Comparison of ENCODE assay signal across 8 mouse cellular contexts in the genomic region with DNA sequence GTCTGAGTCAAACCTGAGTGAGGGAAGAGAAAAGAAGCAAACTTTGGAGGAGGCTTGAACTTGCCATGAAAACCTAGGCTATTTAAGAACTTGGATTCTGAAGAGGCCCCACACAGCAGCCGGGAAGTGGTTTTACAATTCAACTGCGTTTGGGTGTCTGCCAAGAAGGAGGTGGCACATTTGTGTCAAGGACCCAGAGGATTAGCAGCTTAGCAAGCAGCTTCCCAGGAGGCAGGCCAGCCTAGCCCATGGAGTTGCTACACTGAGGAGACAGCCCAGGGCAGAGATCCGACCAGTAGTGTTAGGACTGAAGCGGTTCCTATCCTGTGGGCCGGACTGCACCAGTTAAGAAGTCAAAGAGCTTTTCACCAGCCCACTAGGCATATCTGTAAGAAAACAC.
A peak's percentile ranks its signal among the peaks of the same experiment; 100 is the strongest.
DNase-seq lines count a peak whose midpoint lies in the region; ATAC-seq and TF ChIP-seq lines count a peak whose summit lies in the region.

No protein-coding gene starts in this region.

- no peak for DNase-seq in hindbrain, embryonic 14.5 days (ENCODE audit: low spot score)
- DNase-seq in adipocyte (ENCODE audit: low spot score): peak; percentile 70
- peak; percentile 88 for DNase-seq in forebrain, embryonic 14.5 days (ENCODE audit: low spot score)
- peak; percentile 31 for DNase-seq in kidney, postnatal 0 days (ENCODE audit: low spot score)
- DNase-seq in cerebellum, adult 18-20 months: no peak
- no peak for DNase-seq in cerebellum, adult 2 months

- H3K4me3 ChIP-seq in hindbrain, embryonic 14.5 days (replicated peaks; ENCODE audit: low read length): no peak overlapping the region
- H3K4me3 ChIP-seq in hindbrain, embryonic 13.5 days: no peak overlapping the region
- no peak overlapping the region for H3K4me3 ChIP-seq in forebrain, embryonic 14.5 days (ENCODE audit: low read depth, low read length)
- no peak overlapping the region for H3K4me3 ChIP-seq in kidney, postnatal 0 days (replicated peaks; ENCODE audit: low read depth, low read length)
- no peak overlapping the region for H3K4me3 ChIP-seq in midbrain, embryonic 15.5 days
- no peak overlapping the region for H3K4me3 ChIP-seq in cerebellum, adult 2 months (replicated peaks; ENCODE audit: insufficient read depth, low read depth, low read length)

- TF ChIP-seq POLR2A in cerebellum, adult 2 months (IDR thresholded peaks at IDR 0.05; ENCODE audit: borderline replicate concordance, insufficient read depth, low read length): no peak

- H3K9ac ChIP-seq in hindbrain, embryonic 14.5 days: no peak overlapping the region
- H3K9ac ChIP-seq in hindbrain, embryonic 13.5 days: no peak overlapping the region
- no peak overlapping the region for H3K9ac ChIP-seq in forebrain, embryonic 14.5 days (ENCODE audit: low read length)
- H3K9ac ChIP-seq in kidney, postnatal 0 days (ENCODE audit: low read depth, low read length): no peak overlapping the region
- H3K9ac ChIP-seq in midbrain, embryonic 15.5 days: no peak overlapping the region

- TF ChIP-seq CTCF in kidney, postnatal 0 days (IDR thresholded peaks at IDR 0.05; ENCODE audit: low read depth): no peak
- no peak for TF ChIP-seq CTCF in cerebellum, adult 2 months (IDR thresholded peaks at IDR 0.05; ENCODE audit: borderline replicate concordance, insufficient read depth, low read depth, low read length)

- WGBS in hindbrain, embryonic 14.5 days: 64% methylated on average over 5 of the region's 5 CpGs
- 69% methylated on average over 5 of the region's 5 CpGs for WGBS in hindbrain, embryonic 13.5 days
- 27% methylated on average over 5 of the region's 5 CpGs for WGBS in forebrain, embryonic 14.5 days
- 55% methylated on average over 5 of the region's 5 CpGs for WGBS in kidney, postnatal 0 days
- WGBS in midbrain, embryonic 15.5 days: 55% methylated on average over 5 of the region's 5 CpGs
- 33% methylated on average over 5 of the region's 5 CpGs for WGBS in cerebellum, adult 2 months

- no peaks in the 10 kb centered on the region for H3K4me1 ChIP-seq in hindbrain, embryonic 14.5 days (replicated peaks; ENCODE audit: control insufficient read depth, insufficient read depth, low read length)
- H3K4me1 ChIP-seq in hindbrain, embryonic 13.5 days (replicated peaks): peaks cover 9% of the 10 kb centered on the region; the same call in 1 of the 2 replicates
- H3K4me1 ChIP-seq in forebrain, embryonic 14.5 days (ENCODE audit: control insufficient read depth, insufficient read depth, low read length): peaks cover 3% of the 10 kb centered on the region; the same call in 1 of the 2 replicates
- H3K4me1 ChIP-seq in kidney, postnatal 0 days (replicated peaks; ENCODE audit: insufficient read depth, low read length): peaks cover 6% of the 10 kb centered on the region; the same call in 1 of the 2 replicates
- peaks cover 6% of the 10 kb centered on the region for H3K4me1 ChIP-seq in midbrain, embryonic 15.5 days
- no peaks in the 10 kb centered on the region for H3K4me1 ChIP-seq in cerebellum, adult 2 months (ENCODE audit: control insufficient read depth, insufficient read depth, low read length)

- no peak overlapping the region for H3K4me2 ChIP-seq in hindbrain, embryonic 14.5 days (replicated peaks)
- no peak overlapping the region for H3K4me2 ChIP-seq in hindbrain, embryonic 13.5 days
- H3K4me2 ChIP-seq in forebrain, embryonic 14.5 days (ENCODE audit: low read length): no peak overlapping the region
- no peak overlapping the region for H3K4me2 ChIP-seq in kidney, postnatal 0 days (ENCODE audit: low read length)
- H3K4me2 ChIP-seq in midbrain, embryonic 15.5 days: no peak overlapping the region

- H3K9me3 ChIP-seq in hindbrain, embryonic 14.5 days (ENCODE audit: control insufficient read depth, low read length): no peaks in the 10 kb centered on the region
- no peaks in the 10 kb centered on the region for H3K9me3 ChIP-seq in hindbrain, embryonic 13.5 days
- H3K9me3 ChIP-seq in forebrain, embryonic 14.5 days (replicated peaks; ENCODE audit: control insufficient read depth, low read length): no peaks in the 10 kb centered on the region
- H3K9me3 ChIP-seq in kidney, postnatal 0 days (replicated peaks; ENCODE audit: low read length): no peaks in the 10 kb centered on the region
- no peaks in the 10 kb centered on the region for H3K9me3 ChIP-seq in midbrain, embryonic 15.5 days

- no peaks in the 10 kb centered on the region for H3K27me3 ChIP-seq in hindbrain, embryonic 14.5 days (ENCODE audit: control insufficient read depth, insufficient read depth, low read length)
- no peaks in the 10 kb centered on the region for H3K27me3 ChIP-seq in hindbrain, embryonic 13.5 days
- no peaks in the 10 kb centered on the region for H3K27me3 ChIP-seq in forebrain, embryonic 14.5 days (replicated peaks; ENCODE audit: control insufficient read depth, insufficient read depth, low read length)
- H3K27me3 ChIP-seq in kidney, postnatal 0 days (ENCODE audit: insufficient read depth, low read length): no peaks in the 10 kb centered on the region
- no peaks in the 10 kb centered on the region for H3K27me3 ChIP-seq in midbrain, embryonic 15.5 days (replicated peaks)
- no peaks in the 10 kb centered on the region for H3K27me3 ChIP-seq in cerebellum, adult 2 months (ENCODE audit: control insufficient read depth, insufficient read depth, low read length)

- ATAC-seq in hindbrain, embryonic 14.5 days (ENCODE audit: low FRiP score): peak; percentile 66; the same call in 1 of the 2 replicates
- ATAC-seq in hindbrain, embryonic 13.5 days (ENCODE audit: low FRiP score): no peak
- ATAC-seq in forebrain, embryonic 14.5 days: peak; percentile 85
- ATAC-seq in kidney, postnatal 0 days (replicated peaks; ENCODE audit: low FRiP score, low read depth): no peak
- peak; percentile 69 for ATAC-seq in midbrain, embryonic 15.5 days (replicated peaks)

- no peak overlapping the region for H3K27ac ChIP-seq in hindbrain, embryonic 14.5 days
- H3K27ac ChIP-seq in hindbrain, embryonic 13.5 days: no peak overlapping the region
- H3K27ac ChIP-seq in forebrain, embryonic 14.5 days (ENCODE audit: low read depth, low read length): no peak overlapping the region
- no peak overlapping the region for H3K27ac ChIP-seq in kidney, postnatal 0 days
- no peak overlapping the region for H3K27ac ChIP-seq in midbrain, embryonic 15.5 days
- no peak overlapping the region for H3K27ac ChIP-seq in cerebellum, adult 2 months (ENCODE audit: insufficient read depth, low read length)

- H3K36me3 ChIP-seq in hindbrain, embryonic 14.5 days (replicated peaks; ENCODE audit: control insufficient read depth, insufficient read depth): no peaks in the 10 kb centered on the region
- no peaks in the 10 kb centered on the region for H3K36me3 ChIP-seq in hindbrain, embryonic 13.5 days
- H3K36me3 ChIP-seq in forebrain, embryonic 14.5 days (ENCODE audit: control insufficient read depth, insufficient read depth, low read length): no peaks in the 10 kb centered on the region
- H3K36me3 ChIP-seq in kidney, postnatal 0 days (ENCODE audit: insufficient read depth, low read length): no peaks in the 10 kb centered on the region
- no peaks in the 10 kb centered on the region for H3K36me3 ChIP-seq in midbrain, embryonic 15.5 days (replicated peaks)

Comparison
In these comparisons a context has a peak if more than half of its experiments do, and no peak if none do; other contexts are left out.
1. ATAC-seq: peak in hindbrain, embryonic 14.5 days (single experiment), forebrain, embryonic 14.5 days (single experiment) and midbrain, embryonic 15.5 days (single experiment); none in hindbrain, embryonic 13.5 days (single experiment) and kidney, postnatal 0 days (single experiment).
2. DNase-seq: peak in adipocyte (single experiment), forebrain, embryonic 14.5 days (single experiment) and kidney, postnatal 0 days (single experiment); none in hindbrain, embryonic 14.5 days (single experiment), cerebellum, adult 18-20 months (0 of 2) and cerebellum, adult 2 months (0 of 2).